Mouse (Mus musculus) C2C12 (cell line): Measurements from ENCODE around the gene Tbc1d16. TPM values are rescaled to one million over a fixed set of nuclear protein-coding genes. Genes with fewer than 3 reads are reported as not detected.
A peak's percentile ranks its signal among the peaks of the same experiment; 100 is the strongest.
"Not testable (repeated sequence)": the region's sequence is repeated elsewhere in the genome, so short reads cannot be mapped to it uniquely, and the experiment has no call there.

Experiments used
- H3K27me3 ChIP-seq: one replicate; pipeline ENCODE4 v1.6.1; 2011; ENCODE audit not compliant: control insufficient read depth, insufficient read depth, insufficient read length
- H3K36me3 ChIP-seq: one replicate; pipeline ENCODE4 v1.6.1; 2011; ENCODE audit not compliant: control insufficient read depth, insufficient read depth
- H3K4me3 ChIP-seq: one replicate; pipeline ENCODE4 v1.5.1; 2011; ENCODE audit warnings: mild to moderate bottlenecking, control low read depth; ENCODE audit not compliant: poor library complexity, insufficient read depth, severe bottlenecking
- H3K79me2 ChIP-seq: one replicate; pipeline ENCODE4 v1.6.1; 2011; ENCODE audit not compliant: control insufficient read depth, insufficient read depth
- H3K79me3 ChIP-seq: one replicate; pipeline ENCODE4 v1.6.1; 2011; ENCODE audit warnings: low read depth, control low read depth
- H3ac ChIP-seq: one replicate; pipeline ENCODE3; 2011; ENCODE audit warnings: low read depth; ENCODE audit not compliant: control insufficient read depth, insufficient read length
- CEBPB ChIP-seq: IDR thresholded peaks from one replicate; pipeline ENCODE4 v1.6.1; 2011; ENCODE audit warnings: low read depth, mild to moderate bottlenecking, control low read depth, moderate library complexity
- CTCF ChIP-seq: IDR thresholded peaks from one replicate; pipeline ENCODE4 v1.5.1; 2011; ENCODE audit not compliant: control insufficient read depth, insufficient read depth, insufficient read length
- FOSL1 ChIP-seq: IDR thresholded peaks from one replicate; pipeline ENCODE4 v1.8.0; 2011; ENCODE audit warnings: mild to moderate bottlenecking, low read length; ENCODE audit not compliant: poor library complexity, insufficient read depth, severe bottlenecking
- MAX ChIP-seq: IDR thresholded peaks from one replicate; pipeline ENCODE4 v1.6.1; 2011; ENCODE audit warnings: mild to moderate bottlenecking, control low read depth
- MYOD1 ChIP-seq: IDR thresholded peaks from one replicate; pipeline ENCODE4 v1.6.1; 2011; ENCODE audit warnings: low read depth; ENCODE audit not compliant: control insufficient read depth, insufficient read length
- MYOG ChIP-seq: IDR thresholded peaks from one replicate; pipeline ENCODE4 v1.6.1; 2011; ENCODE audit not compliant: control insufficient read depth, insufficient read length; ENCODE audit errors: extremely low read depth
- USF1 ChIP-seq: IDR thresholded peaks from one replicate; pipeline ENCODE4 v1.6.1; 2011; ENCODE audit warnings: low read depth, mild to moderate bottlenecking, control low read depth, moderate library complexity
- polyA plus RNA-seq: library from polyadenylated mRNA; unstranded; fragments of >200 nt; fragmentation: generic; extraction: Trizol; gene quantifications from one replicate; pipeline ENCODE4 v1.2.1, GENCODE M21; 2012; ENCODE audit warnings: missing spikeins

Tbc1d16 gene
- polyA plus RNA-seq, 1 experiment, result 4.9 TPM

DNA sequence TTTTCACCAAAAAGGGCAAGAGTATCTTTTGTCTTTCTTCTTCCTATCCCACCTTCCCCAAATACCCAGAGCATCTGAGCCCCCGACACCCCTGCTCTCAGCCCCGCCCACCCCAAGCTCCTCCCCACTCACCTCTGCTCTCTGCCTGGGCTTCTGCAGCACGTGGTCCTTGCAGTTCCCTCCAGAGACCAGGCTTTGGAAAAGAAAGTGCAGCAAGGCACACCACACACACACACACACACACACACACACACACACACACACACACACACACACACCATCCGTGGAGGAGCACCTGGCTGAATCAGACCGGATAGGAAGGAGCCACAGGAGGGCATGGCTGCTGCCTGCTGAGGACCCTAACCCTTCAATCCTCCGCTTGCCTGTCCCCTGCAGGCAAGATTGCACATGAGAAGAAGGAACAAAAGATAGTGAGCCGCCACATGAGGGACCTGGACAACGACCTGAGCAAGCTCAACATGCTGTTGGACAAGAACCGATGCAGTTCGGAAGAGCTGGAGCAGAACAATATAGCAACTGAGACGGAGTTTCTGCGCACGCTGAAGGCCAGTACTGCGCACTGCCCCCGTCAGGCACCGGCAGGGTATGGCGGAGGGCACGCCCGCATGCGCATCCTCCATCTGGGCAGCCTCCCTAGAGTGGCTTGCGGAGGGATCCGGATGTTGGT is 24.7 kb upstream of the Tbc1d16 start:
- peaks cover 26% of the 10 kb centered on the region for H3K27me3 ChIP-seq
- no peaks in the 10 kb centered on the region for H3K79me3 ChIP-seq
- no peaks in the 10 kb centered on the region for H3K36me3 ChIP-seq
- H3K79me2 ChIP-seq, result no peaks in the 10 kb centered on the region
- H3K4me3 ChIP-seq, result no peak overlapping the region
- TF ChIP-seq CEBPB (no peak), USF1 (no peak), MYOG (no peak), CTCF (peak; percentile 15), MAX (no peak)
- H3ac ChIP-seq, result no peak overlapping the region

DNA sequence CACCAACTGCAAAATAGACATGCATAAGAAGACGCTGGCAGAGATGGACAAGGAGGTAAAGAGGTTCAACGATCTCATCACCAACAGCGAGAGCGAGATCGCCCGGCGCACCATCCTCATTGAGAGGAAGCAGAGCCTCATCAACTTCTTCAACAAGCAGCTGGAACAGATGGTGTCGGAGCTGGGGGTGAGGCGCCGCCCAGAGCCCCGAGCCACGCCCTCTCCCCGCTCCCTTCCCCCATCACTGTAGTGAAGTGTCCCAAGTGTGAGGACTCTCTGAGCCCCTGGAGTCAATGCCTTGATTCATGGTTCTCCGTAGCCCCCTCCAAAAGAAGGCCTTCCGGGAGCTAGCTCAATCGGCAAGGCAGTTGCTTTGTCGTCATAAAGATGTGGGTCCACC is 22.7 kb upstream of the Tbc1d16 start:
- no peak for TF ChIP-seq USF1
- no peak for TF ChIP-seq MYOD1
- TF ChIP-seq MAX, result no peak
- no peak for TF ChIP-seq CEBPB
- no peak for TF ChIP-seq FOSL1
- no peak for TF ChIP-seq MYOG

DNA sequence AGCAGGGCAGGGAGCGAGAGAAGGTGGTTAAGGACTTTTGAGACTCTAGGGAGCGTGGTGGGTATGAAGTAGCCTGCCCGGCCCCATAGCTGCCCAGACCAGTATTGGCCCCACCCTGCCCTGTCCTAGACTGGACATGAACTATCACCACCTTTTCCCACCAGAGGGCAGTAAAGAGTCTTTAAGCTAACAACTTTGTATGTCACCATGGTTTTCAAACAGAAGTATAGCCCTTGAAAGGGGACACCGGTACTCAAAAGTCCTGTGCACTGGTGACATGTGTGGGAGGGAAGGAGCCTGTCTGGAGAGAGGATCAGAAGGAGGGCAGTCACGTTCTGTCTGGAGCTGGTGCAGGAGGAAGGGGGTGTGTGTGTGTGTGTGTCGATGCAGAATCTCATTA is 20.7 kb upstream of the Tbc1d16 start:
- Histone ChIP-seq H3K79me2 (no peaks in the 10 kb centered on the region), H3K36me3 (no peaks in the 10 kb centered on the region), H3ac (no peak overlapping the region), H3K27me3 (peaks cover 23% of the 10 kb centered on the region), H3K4me3 (no peak overlapping the region), H3K79me3 (no peaks in the 10 kb centered on the region)
- no peak for TF ChIP-seq MAX
- no peak for TF ChIP-seq MYOG
- peak; percentile 14 for TF ChIP-seq CTCF
- no peak for TF ChIP-seq USF1

More for the DNA sequence above, 22.7 kb upstream of the Tbc1d16 start:
- no peaks in the 10 kb centered on the region for H3K79me3 ChIP-seq
- H3K27me3 ChIP-seq, result peaks cover 22% of the 10 kb centered on the region
- no peak overlapping the region for H3ac ChIP-seq
- no peaks in the 10 kb centered on the region for H3K79me2 ChIP-seq
- no peak overlapping the region for H3K4me3 ChIP-seq
- H3K36me3 ChIP-seq, result no peaks in the 10 kb centered on the region

DNA sequence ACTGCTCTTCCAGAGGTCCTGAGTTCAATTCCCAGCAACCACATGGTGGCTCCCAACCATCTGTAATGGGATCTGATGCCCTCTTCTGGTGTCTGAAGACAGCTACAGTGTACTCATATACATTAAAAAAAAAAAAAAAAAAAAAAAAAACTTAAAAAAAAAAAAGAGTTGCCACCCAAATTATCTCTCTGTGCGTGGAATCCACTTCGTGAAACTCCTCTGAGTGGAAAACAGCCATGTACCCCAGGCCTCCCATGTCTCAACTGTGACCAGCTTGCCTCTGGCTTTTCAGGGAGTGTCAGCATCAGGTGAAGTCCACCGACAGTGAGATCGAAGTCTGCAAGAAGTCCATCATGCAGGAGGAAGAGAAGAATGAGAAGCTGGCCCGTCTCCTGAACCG is 17.2 kb upstream of the Tbc1d16 start:
- not testable (repeated sequence) for H3ac ChIP-seq, H3K79me3 ChIP-seq, H3K79me2 ChIP-seq, H3K36me3 ChIP-seq, H3K4me3 ChIP-seq
- peaks cover 19% of the 10 kb centered on the region for H3K27me3 ChIP-seq

DNA sequence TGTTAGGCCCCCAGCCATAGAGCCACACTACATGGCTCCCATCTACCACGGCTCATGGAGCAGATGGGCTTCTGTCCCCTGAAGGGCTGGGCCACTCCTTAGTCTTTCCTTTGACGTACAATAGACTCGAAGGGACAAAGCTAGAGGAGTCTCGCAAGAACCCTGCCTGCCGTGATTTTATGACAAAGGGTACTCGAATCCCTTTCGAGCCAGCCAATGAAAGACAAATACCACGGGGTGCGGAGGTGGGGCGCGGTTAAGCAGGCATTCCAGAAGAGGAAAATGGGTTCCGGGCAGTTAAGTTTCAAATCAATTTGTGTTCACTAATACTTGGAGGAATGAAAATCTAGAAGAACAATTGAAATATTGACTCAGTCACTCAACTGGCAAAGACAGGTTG is 11.2 kb upstream of the Tbc1d16 start:
- no peak for TF ChIP-seq MYOD1
- TF ChIP-seq MYOG, result no peak
- no peak for TF ChIP-seq CEBPB
- no peak for TF ChIP-seq FOSL1
- no peak for TF ChIP-seq MAX
- no peak for TF ChIP-seq CTCF
- no peak for TF ChIP-seq USF1
- Histone ChIP-seq H3K4me3 (no peak overlapping the region), H3K79me3 (no peaks in the 10 kb centered on the region), H3K27me3 (peaks cover 16% of the 10 kb centered on the region), H3ac (no peak overlapping the region), H3K36me3 (no peaks in the 10 kb centered on the region), H3K79me2 (no peaks in the 10 kb centered on the region)

DNA sequence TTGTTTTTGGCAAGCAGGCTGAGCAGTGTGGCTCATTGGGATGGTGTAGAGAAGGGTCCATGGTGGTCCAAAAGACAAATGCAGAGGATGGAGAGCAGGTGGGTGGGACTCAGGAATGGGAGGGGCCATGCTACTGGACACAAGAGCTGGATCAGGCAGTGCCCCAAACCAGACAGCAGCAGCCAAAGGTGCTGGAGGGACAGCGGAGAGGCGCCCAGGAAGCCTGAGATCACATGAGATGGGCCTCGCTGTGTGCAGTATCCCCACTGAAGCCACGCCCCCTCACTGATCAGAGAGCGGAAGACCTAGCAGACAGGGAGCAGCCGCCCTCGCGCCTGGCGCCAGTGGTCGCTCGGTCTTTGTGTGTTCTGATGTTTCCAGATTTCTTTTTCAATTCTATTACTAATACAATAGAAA is 10.0 kb upstream of the Tbc1d16 start:
- Histone ChIP-seq H3K79me3 (no peaks in the 10 kb centered on the region), H3ac (no peak overlapping the region), H3K27me3 (peaks cover 13% of the 10 kb centered on the region), H3K4me3 (no peak overlapping the region), H3K79me2 (no peaks in the 10 kb centered on the region), H3K36me3 (no peaks in the 10 kb centered on the region)
- no peak for TF ChIP-seq MYOG
- no peak for TF ChIP-seq MAX
- TF ChIP-seq FOSL1, result no peak
- no peak for TF ChIP-seq MYOD1
- TF ChIP-seq CEBPB, result no peak
- TF ChIP-seq USF1, result no peak
- no peak for TF ChIP-seq CTCF

DNA sequence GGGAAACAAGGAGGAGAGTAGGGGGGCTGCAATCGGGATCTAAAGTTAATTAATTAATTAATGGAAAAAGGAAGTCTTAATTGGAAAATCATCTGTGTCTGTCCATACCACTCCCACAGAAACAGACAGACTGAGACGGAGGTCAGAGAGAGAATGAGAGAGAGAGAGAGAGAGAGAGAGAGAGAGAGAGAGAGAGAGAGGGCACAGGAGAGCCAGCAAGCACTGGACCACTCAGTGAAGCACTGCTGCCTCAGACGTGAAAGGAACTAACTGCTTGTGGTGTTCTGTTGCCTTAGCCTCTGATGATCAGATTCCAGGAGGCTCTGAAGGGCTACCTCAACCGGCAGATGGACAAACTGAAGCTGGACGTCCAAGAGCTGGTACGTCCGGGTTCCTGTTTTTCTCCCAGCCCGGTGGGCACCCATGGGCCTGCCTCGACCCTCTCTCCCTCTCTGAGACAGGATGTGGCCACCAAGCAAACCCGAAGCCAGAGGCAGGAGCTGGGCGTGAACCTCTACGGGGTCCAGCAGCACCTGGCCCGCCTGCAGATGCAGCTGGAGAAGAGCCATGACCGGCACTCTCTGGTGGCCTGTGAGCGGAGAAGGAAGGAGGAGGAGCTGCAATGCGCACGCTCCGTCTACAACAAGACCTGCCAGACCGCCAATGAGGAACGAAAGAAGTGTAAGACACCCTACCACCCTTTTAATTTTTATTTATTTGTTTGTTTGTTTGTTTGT is 9.4 kb upstream of the Tbc1d16 start:
- TF ChIP-seq CTCF (no peak), CEBPB (no peak), MYOG (no peak), FOSL1 (no peak), USF1 (no peak), MAX (no peak), MYOD1 (no peak)
- Histone ChIP-seq H3K36me3 (no peaks in the 10 kb centered on the region), H3ac (no peak overlapping the region), H3K79me2 (no peaks in the 10 kb centered on the region), H3K27me3 (peaks cover 13% of the 10 kb centered on the region), H3K4me3 (no peak overlapping the region), H3K79me3 (no peaks in the 10 kb centered on the region)
